Mouse (Mus musculus) stomach, postnatal 0 days (tissue): ENCODE results near the gene Lsm8.

Source experiments
- CTCF ChIP-seq: IDR thresholded peaks from 2 replicates; pipeline ENCODE4 v1.5.1; 2016; ENCODE audit warnings: antibody characterized with exemption, low read depth, mild to moderate bottlenecking, moderate library complexity
- EP300 ChIP-seq: optimal IDR thresholded peaks from 2 replicates; pipeline ENCODE3; 2016; ENCODE audit warnings: antibody characterized with exemption

DNA sequence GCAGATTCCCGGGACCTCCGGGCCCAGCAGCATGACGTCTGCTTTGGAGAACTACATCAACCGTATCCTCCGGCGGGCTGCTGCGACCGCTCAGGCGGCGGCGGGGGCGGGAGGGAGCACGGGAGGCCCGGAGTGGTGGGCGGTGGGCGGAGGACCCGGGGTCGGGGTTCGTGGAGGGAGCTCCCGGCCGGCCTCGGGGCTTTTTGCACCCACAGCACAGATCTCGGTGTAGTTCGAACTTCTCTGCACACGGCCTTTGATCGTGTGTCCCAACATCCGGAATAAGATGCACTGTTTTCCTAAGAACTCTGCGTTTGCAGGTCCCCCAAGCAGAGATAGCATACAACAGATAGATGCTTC lies 303 bp downstream of the Lsm8 start:
- no peak for TF ChIP-seq CTCF
- no peak for TF ChIP-seq EP300
